Mouse (Mus musculus) MEL-GATA-1-ER (cell line): Measurements from ENCODE around the gene Stxbp1.

Source experiments
- DNase-seq: peaks from one replicate; pipeline ENCODE4 v3.0.0-alpha.2; 2012; ENCODE audit warnings: low read depth; ENCODE audit errors: extremely low read depth

The Stxbp1 gene

GRCm38 (mm10) chr2:32756674-32757055, 90.4 kb downstream of the Stxbp1 start:
- no peak for DNase-seq

- no peak for DNase-seq
Measured at GRCm38 (mm10) chr2:32752181-32752580, 94.9 kb downstream of the Stxbp1 start.

GRCm38 (mm10) chr2:32751665-32752033, 95.4 kb downstream of the Stxbp1 start:
- no peak for DNase-seq

- DNase-seq, result no peak
Measured at GRCm38 (mm10) chr2:32750887-32751664, 96.0 kb downstream of the Stxbp1 start.

GRCm38 (mm10) chr2:32750199-32750598, 96.8 kb downstream of the Stxbp1 start:
- DNase-seq, result no peak

GRCm38 (mm10) chr2:32749082-32749481, 98.0 kb downstream of the Stxbp1 start:
- DNase-seq, result no peak

- DNase-seq, result no peak
Measured at GRCm38 (mm10) chr2:32744272-32744982, 102.6 kb downstream of the Stxbp1 start.

GRCm38 (mm10) chr2:32742173-32742531, 104.9 kb downstream of the Stxbp1 start:
- DNase-seq, result no peak

GRCm38 (mm10) chr2:32741273-32742172, 105.5 kb downstream of the Stxbp1 start:
- DNase-seq, result no peak

- DNase-seq, result no peak
Measured at GRCm38 (mm10) chr2:32740916-32741272, 106.2 kb downstream of the Stxbp1 start, which contains the start of gene 6330409D20Rik. Gene 6330409D20Rik (minus strand): TSS chr2:32741016.

- no peak for DNase-seq
Measured at GRCm38 (mm10) chr2:32739311-32739710, 107.7 kb downstream of the Stxbp1 start.
